Mouse (Mus musculus) thymus, postnatal 36 days (tissue): ENCODE data around the gene S100g.
A peak's percentile ranks its signal among the peaks of the same experiment; 100 is the strongest.

Experiments used
- DNase-seq, 2 experiments: peaks; one replicate each; pipeline ENCODE4 v3.0.0; 2022; ENCODE audit warnings: mixed read lengths in 2 of 2

The S100g gene

DNA sequence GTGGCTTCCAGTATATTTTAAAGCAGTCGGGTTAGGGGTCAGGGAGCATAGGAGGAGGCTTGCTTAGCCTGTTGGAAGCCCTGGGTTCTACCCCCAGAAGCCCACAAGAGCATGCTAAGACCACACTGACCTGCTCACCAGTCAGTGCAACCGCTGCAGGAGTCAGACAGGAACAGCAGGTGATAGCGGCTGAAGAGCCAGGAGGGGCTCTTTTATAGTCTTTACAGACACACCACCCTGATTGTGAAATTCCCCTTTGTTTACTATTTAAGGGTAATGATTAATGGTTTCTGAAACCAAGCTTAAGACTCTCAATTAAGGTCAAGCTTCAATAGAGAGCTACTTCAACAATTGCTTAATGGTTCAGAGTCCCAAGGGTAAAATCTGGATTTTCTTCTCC lies at the start of gene S100g:
Gene S100g (minus strand): TSS at position 217 of the 400 bp plus-strand sequence.
- DNase-seq, result no peak

DNA sequence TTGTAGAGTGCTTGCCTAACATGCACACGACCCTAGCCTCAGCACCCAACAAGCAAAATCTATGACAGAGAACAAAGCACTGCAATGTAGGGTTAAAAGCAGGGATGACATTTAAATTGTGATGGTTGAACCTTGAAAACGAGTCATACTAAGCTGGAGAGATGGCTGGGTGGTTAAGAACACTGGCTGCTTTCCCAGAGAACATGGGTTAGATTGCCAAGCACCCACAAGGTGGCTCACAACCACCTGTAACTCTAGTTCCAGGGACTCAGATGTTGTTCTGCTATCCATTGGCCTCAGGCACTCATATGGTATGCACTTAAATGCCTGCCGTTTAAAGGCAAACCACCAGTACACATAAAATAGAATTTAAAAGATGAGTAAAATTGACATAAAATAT lies 27.7 kb upstream of the S100g start:
- DNase-seq, result no peak

DNA sequence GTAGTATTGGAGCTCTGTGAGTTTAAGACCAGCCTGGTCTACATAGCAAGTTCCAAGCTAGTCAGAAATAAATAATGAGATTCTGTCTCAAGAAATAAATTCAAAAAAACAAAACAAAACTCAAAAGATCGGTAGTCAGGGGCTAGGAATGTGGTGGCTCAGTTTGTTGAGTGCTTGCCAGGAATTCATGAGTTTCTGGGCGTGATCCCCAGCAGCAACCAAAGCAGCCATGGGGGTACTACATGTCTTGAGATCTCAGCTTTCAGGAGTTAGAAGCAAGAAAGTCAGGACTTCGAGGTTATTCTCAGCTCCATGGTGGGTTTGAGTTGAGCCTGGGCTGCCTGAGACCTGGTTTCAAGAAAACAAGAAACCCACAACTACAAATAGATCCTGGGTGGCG lies 27.0 kb upstream of the S100g start:
- DNase-seq, result no peak

DNA sequence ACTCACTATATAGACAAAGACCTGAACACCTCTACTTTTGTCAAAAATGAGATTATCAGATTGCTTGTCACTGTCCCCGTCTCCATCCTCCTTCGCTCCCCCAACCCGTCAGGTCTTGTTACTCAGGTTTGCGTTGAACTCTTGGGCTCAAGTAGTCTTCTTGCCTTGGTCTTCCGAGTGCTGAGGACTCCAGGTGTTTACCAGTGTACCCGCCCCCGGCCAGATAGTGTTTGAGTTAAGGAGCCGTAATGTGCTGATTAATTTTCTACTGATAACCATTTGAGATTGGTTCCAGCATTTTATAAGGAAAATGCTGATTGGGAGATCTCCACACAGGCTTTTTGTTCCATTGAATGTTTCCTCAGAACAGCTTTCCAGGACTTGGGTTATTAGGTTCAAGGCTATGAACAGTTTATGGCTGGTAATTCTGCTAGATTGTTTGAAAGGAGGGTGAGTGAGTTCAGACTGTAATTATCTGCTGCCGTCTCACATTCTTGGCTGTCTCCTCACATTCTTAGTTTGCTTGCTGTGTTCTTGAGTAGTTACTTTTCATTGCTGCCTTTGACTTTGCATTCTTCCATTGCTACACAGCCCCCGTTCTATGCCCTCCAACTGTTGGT lies 22.6 kb upstream of the S100g start:
- no peak for DNase-seq

DNA sequence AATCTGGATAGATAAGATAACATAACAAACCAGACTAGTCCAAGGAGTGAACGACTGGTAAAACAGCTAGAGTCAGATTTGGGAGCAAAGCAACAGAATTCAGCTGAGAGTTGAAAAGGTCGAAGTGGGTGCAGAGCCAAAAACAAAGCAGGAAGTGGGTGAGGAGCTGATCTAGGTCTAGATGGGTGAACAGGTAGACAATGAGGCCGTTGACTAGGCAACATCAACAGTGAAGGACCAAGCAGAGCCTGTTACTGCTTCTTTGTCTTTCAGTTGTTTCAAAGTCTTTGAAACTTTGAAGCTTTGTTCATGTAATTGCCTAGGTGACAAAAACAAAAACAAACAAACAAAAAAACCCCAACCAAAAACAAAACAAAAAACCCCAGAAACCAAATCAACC lies 11.8 kb upstream of the S100g start:
- no peak for DNase-seq

DNA sequence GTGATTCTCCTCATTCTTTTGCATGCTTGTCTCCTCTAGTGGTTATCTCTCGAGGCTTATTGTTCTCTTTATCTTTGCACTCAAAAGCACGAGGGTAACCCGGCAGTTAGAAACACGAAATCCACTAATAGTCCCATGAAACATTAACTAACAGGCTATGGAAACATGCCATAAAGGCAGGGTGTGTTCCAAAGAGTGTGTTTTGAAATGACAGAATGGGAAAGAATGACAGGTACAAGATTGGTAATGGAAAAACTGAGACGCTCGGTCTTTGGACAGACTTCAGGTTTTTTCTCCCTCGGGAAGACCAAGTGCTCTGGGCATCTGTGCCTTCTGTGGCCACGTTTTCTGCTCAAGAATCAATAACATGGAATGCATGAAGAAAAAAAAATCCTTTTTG lies 3.1 kb upstream of the S100g start:
- no peak for DNase-seq

DNA sequence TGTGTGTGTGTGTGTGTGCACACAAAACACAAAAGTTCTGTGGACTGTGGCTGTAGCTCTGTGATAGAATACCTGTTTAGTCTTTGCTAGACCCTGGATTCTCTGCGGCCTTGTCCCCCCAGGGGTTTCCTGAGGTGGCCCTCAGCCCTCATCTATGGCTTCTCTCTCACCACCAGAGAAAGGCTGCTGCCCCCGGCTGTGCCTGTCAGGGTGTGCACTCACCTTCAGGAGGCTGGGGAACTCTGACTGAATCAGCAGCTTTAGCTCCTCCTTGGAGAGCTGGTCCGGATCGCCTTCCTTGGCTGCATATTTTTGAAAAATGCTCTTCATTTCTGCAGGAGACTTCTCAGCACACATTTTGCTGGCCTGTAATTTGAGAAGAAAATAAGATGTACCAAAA lies 559 bp downstream of the S100g start:
- DNase-seq, result no peak

DNA sequence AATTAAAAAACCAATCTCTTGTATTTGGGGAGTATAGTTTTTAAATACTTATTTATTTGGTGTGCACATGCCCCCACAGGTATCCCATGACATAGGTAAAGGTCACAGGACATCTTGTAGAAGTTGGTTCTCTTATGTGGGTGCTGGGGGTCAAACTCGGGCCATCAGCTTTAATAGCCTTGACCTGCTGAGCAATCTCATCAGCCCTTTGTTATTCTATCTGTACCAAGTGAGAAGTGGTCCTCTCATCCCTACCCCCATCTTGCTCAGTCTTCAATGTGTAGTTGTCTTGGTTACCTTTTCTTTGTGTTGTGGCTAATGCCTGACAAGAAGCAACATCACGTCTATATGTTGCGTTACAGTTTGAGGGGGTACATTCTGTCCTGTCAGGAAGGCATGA lies 6.5 kb downstream of the S100g start:
- DNase-seq, result no peak

DNA sequence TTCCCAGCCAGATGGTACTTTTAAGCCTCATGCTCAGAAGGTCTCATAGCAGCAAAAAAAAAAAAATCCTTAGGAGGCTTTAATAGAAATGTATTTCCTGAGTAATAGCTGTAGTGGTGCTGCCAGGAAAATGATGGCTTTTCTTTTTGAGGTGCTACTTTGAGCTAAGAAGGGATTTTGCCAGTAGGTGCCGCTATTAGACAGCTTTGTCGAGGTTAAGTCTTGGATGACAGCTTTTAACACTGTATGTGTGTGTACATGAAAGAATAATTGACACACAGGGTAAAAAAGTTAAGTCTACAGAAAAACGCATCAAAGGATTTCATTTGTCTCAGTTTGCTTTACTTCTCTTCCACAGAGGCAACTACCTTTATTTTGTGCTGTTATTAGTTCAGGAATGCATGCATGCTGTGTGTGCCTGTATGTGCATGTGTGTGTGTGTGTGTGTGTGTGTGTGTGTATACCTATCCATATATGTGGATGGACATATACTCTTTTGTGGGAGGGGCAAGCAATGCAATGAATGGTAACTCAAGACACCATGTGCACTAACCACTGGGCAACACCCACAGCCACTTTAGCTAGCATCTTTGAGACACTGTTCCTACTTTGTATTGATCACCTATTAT lies 14.5 kb downstream of the S100g start:
- peak in 1 of 2 experiments; percentile 1 for DNase-seq

DNA sequence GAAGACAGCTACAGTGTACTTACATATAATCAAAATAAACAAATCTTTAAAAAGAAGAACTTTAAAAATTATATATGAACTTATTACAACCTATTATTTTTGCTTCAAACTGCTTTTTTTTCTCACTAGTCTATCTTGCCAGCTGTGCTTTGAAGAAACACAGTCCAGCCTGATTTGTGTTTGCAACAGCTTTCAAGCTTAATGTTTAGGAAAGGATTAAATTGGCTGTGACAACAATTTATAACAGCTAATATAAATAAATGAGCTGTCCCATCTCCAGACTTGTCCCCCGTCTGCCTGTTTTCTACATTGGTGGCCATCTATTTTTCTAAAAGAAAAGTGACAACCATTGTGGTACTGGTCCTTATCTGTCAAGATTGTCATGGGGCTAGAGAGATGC lies 22.4 kb downstream of the S100g start:
- DNase-seq, result no peak

DNA sequence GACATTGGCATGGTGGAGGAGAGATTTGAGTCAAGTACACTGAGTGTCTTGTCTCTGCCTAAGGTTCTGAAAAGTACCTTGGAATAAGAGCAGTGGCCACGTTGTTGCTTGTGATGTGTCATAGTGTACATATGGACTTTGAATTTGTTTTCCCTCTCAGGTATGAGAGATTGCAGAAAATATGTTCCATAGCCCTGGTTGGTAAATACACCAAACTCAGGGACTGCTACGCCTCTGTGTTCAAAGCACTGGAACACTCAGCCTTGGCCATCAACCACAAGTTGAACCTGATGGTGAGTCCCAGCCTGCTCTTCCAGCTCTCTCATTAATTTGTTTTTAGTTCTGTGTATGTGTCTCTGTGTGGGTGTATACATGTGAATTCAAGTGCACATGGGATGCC lies 32.9 kb downstream of the S100g start:
- DNase-seq, result no peak

DNA sequence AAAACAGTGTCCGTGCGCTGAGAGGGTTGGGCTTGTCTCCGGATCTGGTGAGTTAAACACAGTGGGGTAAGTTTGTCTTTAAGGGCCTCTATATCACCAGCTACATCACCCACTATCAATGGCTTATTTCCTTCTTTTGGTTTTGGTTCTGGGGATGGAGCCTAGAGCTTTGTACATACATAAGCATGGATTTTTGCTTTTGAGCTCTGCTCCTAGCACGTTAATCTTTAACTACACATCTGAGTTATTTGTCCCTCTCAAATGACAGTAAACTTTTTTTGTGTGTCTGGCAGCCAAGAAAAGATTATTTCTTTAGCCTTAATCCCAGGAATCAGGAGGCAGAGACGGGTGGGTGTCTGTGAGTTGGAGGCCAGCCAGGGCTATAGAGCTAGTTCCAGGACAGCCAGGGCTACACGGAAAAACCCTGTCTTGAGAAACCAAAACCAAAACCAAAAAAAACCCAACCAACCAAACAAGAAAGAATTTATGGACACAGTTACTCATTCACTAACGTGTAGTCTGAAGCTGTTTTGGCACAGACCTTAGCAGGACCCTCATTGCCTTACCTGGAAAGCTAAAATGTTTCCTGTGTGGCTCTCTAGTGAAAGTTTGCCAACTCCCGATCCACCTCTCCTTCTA lies 42.8 kb downstream of the S100g start:
- no peak for DNase-seq

DNA sequence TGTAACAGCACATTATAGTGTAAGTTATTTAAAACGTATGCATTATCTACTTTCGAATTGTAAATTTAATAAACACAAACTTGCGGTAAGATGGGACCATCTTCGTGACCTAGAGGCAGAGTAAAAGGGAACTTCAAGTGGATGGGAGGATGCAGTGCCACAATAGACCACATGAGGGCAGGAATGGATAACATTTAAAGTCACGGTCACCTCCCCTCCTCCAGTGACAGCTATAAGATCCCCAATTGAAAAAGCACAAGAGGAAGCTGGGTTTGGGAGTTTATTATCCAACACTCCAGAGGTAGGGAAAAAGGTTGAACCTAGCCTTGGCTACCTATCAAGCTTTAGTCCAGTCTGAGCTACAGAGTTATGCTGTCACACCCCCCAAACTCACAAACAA lies 48.7 kb downstream of the S100g start:
- peak; percentile 33 to 49 for DNase-seq

DNA sequence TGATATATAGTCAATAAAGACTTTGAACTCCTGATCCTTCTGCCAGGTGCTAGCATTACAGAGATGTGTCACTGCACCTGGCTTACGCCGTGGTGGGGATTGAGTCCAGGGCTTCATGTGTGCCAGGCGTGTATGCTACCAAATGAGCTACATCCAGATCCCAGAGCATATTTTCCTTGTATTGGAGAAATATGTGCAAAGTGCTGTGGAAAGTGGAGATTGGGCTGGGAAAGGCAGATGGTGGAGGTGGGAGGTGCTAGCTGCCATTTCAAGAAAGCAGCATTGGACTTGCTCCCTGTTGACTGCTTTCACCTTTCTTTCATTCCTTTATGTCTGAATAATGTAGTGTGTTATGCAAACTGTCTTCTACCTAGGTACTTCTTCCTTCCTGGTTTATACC lies 50.7 kb downstream of the S100g start:
- DNase-seq, result no peak
